Mouse (Mus musculus) hindbrain, postnatal 0 days (tissue): ENCODE results near the gene Cux1. TPM values are rescaled to one million over a fixed set of nuclear protein-coding genes. Genes with fewer than 3 reads are reported as not detected.

ENCODE experiments used
- ATAC-seq: fragments of 200-750 bp; cut with Nextera tagmentation; 2 replicates; pipeline ENCODE4 v1.8.0; 2017; ENCODE audit warnings: mild to moderate bottlenecking, moderate TSS enrichment, moderate library complexity
- DNase-seq: peaks from one replicate; pipeline ENCODE4 v3.0.0-alpha.2; 2015; ENCODE audit warnings: low spot score
- H3K27ac ChIP-seq: fragments of 300-500 bp; sonication (generic); 2 replicates; pipeline ENCODE4 v1.5.1; 2014; ENCODE audit warnings: mild to moderate bottlenecking
- H3K27me3 ChIP-seq: fragments of 300-500 bp; sonication (generic); 2 replicates; pipeline ENCODE4 v1.6.1; 2014; ENCODE audit warnings: low read length, mixed read lengths; ENCODE audit not compliant: insufficient read depth
- H3K36me3 ChIP-seq: fragments of 300-500 bp; sonication (generic); 2 replicates; pipeline ENCODE4 v1.6.1; 2014; ENCODE audit warnings: low read length, mixed read lengths; ENCODE audit not compliant: insufficient read depth
- H3K4me1 ChIP-seq: fragments of 300-500 bp; sonication (generic); 2 replicates; pipeline ENCODE4 v1.6.1; 2014; ENCODE audit warnings: antibody characterized with exemption, low read length, mixed read lengths; ENCODE audit not compliant: insufficient read depth
- H3K4me2 ChIP-seq: fragments of 300-500 bp; sonication (generic); 2 replicates; pipeline ENCODE4 v1.6.1; 2014; ENCODE audit warnings: low read depth, mild to moderate bottlenecking, low read length, moderate library complexity, mixed read lengths
- H3K4me3 ChIP-seq: fragments of 300-500 bp; sonication (generic); 2 replicates; pipeline ENCODE4 v1.5.1; 2014; ENCODE audit warnings: low read length
- H3K9ac ChIP-seq: fragments of 300-500 bp; sonication (generic); replicated peaks from 2 replicates; pipeline ENCODE4 v1.6.1; 2014; ENCODE audit warnings: mild to moderate bottlenecking, low read length, moderate library complexity, mixed read lengths
- H3K9me3 ChIP-seq: fragments of 300-500 bp; sonication (generic); 2 replicates; pipeline ENCODE4 v1.6.1; 2016; ENCODE audit warnings: low read length, mixed read lengths
- CTCF ChIP-seq: IDR thresholded peaks from 2 replicates; pipeline ENCODE4 v1.5.1; 2016; ENCODE audit warnings: antibody characterized with exemption, control low read depth, low read depth
- WGBS: fragments of 180-500 bp; shearing (Covaris S2); extraction: QIAGEN DNeasy Blood & Tissue Kit; methylation state at CpG from one replicate; pipeline ENCODE4 v1.1.7; 2014; 5-methylcytosine and 5-hydroxymethylcytosine counted together
- polyA plus RNA-seq: library from polyadenylated mRNA; unstranded; fragments of >200 nt; fragmentation: Nextera tagmentation; extraction: Ambion mirVana; gene quantifications from 2 replicates; pipeline ENCODE4 v1.2.1, GENCODE M21; 2015
- total RNA-seq: library from RNA; depleted of rRNA; stranded (reverse); fragments of >200 nt; gene quantifications from 2 replicates; pipeline ENCODE4 v1.2.3, GENCODE M21; 2014

The Cux1 gene
- total and polyA plus RNA-seq, 2 experiments from 2014 or later = 86.3 to 137 TPM

DNA sequence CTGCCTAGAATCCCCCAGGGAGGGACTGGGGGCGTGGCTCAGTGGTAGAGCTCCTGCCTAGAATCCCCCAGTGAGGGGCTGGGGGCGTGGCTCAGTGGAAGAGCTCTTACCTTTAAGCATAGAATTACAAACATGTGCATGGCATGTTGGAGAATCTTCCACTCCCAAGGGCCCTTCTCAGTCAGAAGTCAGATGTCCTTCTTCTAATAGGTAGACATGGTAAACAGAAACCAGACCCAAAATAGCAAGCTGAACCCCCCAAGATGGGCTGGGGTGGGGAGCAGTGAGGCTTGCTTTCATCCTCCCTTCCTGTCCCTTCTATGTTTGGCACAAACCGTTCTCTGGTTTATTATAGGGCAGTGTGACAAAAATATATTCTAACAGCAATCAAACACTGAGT is 45.6 kb downstream of the Cux1 start:
- H3K9me3 ChIP-seq = no peaks in the 10 kb centered on the region
- no peak overlapping the region for H3K9ac ChIP-seq
- H3K36me3 ChIP-seq = no peaks in the 10 kb centered on the region
- TF ChIP-seq CTCF = no peak
- no peak for DNase-seq
- H3K27me3 ChIP-seq = no peaks in the 10 kb centered on the region
- H3K27ac ChIP-seq = no peak overlapping the region
- WGBS = 84% methylated on average over 3 of the region's 3 CpGs
- no peak overlapping the region for H3K4me3 ChIP-seq
- H3K4me1 ChIP-seq = no peaks in the 10 kb centered on the region; the same call in 1 of the 2 replicates
- no peak overlapping the region for H3K4me2 ChIP-seq
- no peak for ATAC-seq

DNA sequence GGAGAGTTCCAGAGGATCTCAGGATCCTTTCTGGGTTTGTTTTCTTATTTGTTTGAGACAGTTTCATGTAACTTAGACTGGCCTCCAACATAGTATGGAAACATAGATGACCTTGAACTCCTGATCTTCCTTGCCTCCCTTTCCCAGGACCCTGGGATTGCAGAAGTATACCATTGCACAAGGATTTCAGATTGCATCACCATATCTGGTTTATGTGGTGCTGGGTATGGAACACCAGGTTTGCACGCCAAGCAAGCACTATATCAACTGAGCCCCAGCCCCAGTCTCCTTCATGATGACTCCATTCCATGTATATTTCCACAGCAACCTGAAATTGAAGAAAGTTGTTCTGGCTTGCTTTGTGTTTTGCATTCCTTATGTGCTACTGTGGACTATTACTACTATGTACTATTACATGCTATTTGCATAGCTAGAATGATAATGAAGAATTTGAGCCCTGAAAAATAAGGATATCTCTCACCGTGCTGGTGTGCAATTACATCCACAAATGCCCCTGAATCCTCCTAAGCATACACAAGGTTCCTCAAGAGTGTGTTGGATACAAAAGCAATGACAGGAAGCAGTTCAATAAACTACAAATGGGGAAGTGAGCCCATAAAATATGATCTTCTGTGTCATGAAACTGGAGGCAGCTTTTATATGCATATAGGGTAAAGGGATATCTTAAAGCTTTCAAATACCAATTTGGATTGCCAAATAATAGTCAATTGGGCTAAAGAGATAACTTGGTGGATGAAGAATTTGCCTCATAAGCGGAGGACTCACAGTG is 48.4 kb downstream of the Cux1 start:
- WGBS = 95% methylated on average over 3 of the region's 3 CpGs
- Histone ChIP-seq H3K27ac (no peak overlapping the region), H3K4me2 (no peak overlapping the region), H3K4me3 (no peak overlapping the region), H3K36me3 (no peaks in the 10 kb centered on the region), H3K4me1 (no peaks in the 10 kb centered on the region), H3K9me3 (no peaks in the 10 kb centered on the region), H3K27me3 (no peaks in the 10 kb centered on the region), H3K9ac (no peak overlapping the region)
- ATAC-seq = no peak
- TF ChIP-seq CTCF = no peak
- DNase-seq = no peak

DNA sequence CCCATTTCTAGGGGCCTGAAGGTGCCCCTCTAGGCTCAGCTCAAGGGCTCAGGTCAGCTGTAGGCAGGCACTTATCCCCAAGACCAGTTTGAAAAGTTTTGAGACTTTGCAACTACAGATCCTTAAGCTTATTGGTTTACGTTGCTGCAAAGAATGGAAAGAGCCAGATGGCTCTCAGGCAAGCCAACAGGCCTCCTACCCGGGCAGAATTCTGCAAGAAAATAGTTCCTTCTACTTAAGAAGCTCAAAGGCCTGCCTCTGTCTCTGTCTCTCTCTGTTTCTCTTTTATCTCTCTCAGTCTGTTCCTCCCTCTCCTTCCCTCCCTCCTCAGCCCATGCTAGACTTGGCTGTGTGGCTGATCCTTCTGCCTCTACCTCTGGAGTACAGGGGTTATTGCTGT is 49.8 kb downstream of the Cux1 start:
- Histone ChIP-seq H3K27me3 (no peaks in the 10 kb centered on the region), H3K9ac (no peak overlapping the region), H3K27ac (no peak overlapping the region), H3K4me1 (no peaks in the 10 kb centered on the region), H3K4me3 (no peak overlapping the region), H3K9me3 (no peaks in the 10 kb centered on the region), H3K36me3 (no peaks in the 10 kb centered on the region), H3K4me2 (no peak overlapping the region)
- TF ChIP-seq CTCF = no peak
- no peak for DNase-seq
- ATAC-seq = no peak
- 54% methylated on average over 2 of the region's 2 CpGs for WGBS

DNA sequence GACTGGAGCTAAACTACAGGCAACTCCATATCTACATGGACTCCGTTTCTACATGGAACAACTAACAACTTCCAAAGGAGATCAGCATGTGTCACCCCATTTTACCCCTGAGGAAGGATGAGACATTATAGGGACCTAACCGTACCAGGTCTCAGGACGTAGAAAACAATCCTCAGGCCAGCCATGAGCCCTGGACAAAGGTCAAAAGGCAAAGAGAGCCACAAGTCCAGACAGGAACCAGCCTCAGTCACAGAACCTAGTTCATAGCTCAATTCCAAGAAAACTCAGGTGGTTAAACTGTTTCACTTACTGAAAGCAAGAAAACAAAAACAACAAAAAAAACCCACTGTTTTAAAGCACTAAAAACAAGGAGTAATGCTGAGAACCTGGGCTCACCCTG is 50.7 kb downstream of the Cux1 start:
- no peak overlapping the region for H3K9ac ChIP-seq
- H3K4me2 ChIP-seq = no peak overlapping the region
- H3K4me1 ChIP-seq = no peaks in the 10 kb centered on the region
- DNase-seq (no peak), ATAC-seq (no peak)
- H3K4me3 ChIP-seq = no peak overlapping the region
- H3K9me3 ChIP-seq = no peaks in the 10 kb centered on the region
- H3K36me3 ChIP-seq = no peaks in the 10 kb centered on the region
- no peak for TF ChIP-seq CTCF
- H3K27ac ChIP-seq = no peak overlapping the region
- WGBS = 93% methylated on average over 3 of the region's 3 CpGs
- no peaks in the 10 kb centered on the region for H3K27me3 ChIP-seq

DNA sequence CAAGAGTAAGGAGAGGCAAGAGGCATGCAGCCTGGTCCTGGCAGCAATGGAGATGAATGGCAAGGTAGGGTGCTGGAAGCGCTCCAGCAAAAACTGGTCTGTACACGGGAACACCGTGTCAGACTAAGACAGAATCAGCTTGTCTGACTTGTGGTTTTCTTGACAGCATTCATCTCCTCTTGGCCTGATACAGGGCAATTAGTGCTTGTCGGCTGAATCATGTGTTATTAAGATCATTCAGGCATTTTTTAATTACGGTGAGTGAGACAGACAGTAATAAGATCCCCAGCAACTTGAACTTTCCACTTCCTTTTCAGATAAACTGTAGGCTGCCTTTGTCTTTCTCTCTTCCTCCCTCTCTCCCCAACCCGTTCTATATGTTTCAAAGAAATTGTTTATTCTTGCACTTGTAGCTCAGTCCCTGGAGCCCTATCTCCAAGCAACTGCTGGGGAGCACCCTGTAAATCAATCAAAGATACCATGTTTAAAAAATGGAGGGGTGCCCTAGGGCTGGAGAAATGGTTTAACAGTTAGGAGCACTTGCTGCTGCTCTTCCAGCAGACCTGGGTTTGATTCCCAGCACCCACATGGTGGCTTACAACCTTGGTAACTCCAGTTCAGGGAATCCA is 53.1 kb downstream of the Cux1 start:
- Histone ChIP-seq H3K4me3 (no peak overlapping the region), H3K36me3 (no peaks in the 10 kb centered on the region), H3K4me2 (no peak overlapping the region), H3K9me3 (no peaks in the 10 kb centered on the region), H3K27me3 (no peaks in the 10 kb centered on the region), H3K4me1 (no peaks in the 10 kb centered on the region), H3K9ac (no peak overlapping the region), H3K27ac (no peak overlapping the region)
- 45% methylated on average over 6 of the region's 6 CpGs for WGBS
- DNase-seq (no peak), ATAC-seq (no peak)
- no peak for TF ChIP-seq CTCF

- H3K4me3 ChIP-seq = no peak overlapping the region
- H3K9me3 ChIP-seq = no peaks in the 10 kb centered on the region
- no peaks in the 10 kb centered on the region for H3K4me1 ChIP-seq
- no peak overlapping the region for H3K27ac ChIP-seq
- no peak overlapping the region for H3K4me2 ChIP-seq
- WGBS = 83% methylated on average over 2 of the region's 2 CpGs
- H3K27me3 ChIP-seq = no peaks in the 10 kb centered on the region
- no peak for DNase-seq
- no peaks in the 10 kb centered on the region for H3K36me3 ChIP-seq
- no peak overlapping the region for H3K9ac ChIP-seq
- no peak for TF ChIP-seq CTCF
- no peak for ATAC-seq
Observed at GRCm38 (mm10) chr5:136512103-136512674, 55.1 kb downstream of the Cux1 start.

- TF ChIP-seq CTCF = no peak
- no peak overlapping the region for H3K4me3 ChIP-seq
- H3K4me1 ChIP-seq = no peaks in the 10 kb centered on the region
- DNase-seq = no peak
- WGBS = 59% methylated on average over 7 of the region's 7 CpGs
- H3K36me3 ChIP-seq = no peaks in the 10 kb centered on the region
- H3K9me3 ChIP-seq = no peaks in the 10 kb centered on the region
- H3K9ac ChIP-seq = no peak overlapping the region
- ATAC-seq = no peak
- H3K4me2 ChIP-seq = no peak overlapping the region
- no peak overlapping the region for H3K27ac ChIP-seq
- no peaks in the 10 kb centered on the region for H3K27me3 ChIP-seq
Observed at GRCm38 (mm10) chr5:136511378-136511777, 55.9 kb downstream of the Cux1 start.
